Mouse (Mus musculus) heart, embryonic 10.5 days (tissue): ENCODE results near the gene Rhoa. TPM values are rescaled to one million over a fixed set of nuclear protein-coding genes. Genes with fewer than 3 reads are reported as not detected.
A peak's percentile ranks its signal among the peaks of the same experiment; 100 is the strongest.
"Not testable (repeated sequence)": the region's sequence is repeated elsewhere in the genome, so short reads cannot be mapped to it uniquely, and the experiment has no call there.

Source experiments
- DNase-seq: peaks from one replicate; pipeline ENCODE4 v3.0.0-alpha.2; 2017; ENCODE audit warnings: low spot score
- H3K27ac ChIP-seq: fragments of 300-500 bp; sonication (generic); 2 replicates; pipeline ENCODE4 v1.5.1; 2016; ENCODE audit warnings: mild to moderate bottlenecking
- H3K27me3 ChIP-seq: fragments of 300-500 bp; sonication (generic); 2 replicates; pipeline ENCODE4 v1.6.1; 2016; ENCODE audit warnings: mild to moderate bottlenecking; ENCODE audit not compliant: poor library complexity, insufficient read depth, severe bottlenecking
- H3K36me3 ChIP-seq: fragments of 300-500 bp; sonication (generic); 2 replicates; pipeline ENCODE4 v1.6.1; 2016; ENCODE audit warnings: mild to moderate bottlenecking, moderate library complexity
- H3K4me1 ChIP-seq: fragments of 300-500 bp; sonication (generic); 2 replicates; pipeline ENCODE4 v1.6.1; 2016; ENCODE audit warnings: mild to moderate bottlenecking
- H3K4me3 ChIP-seq: fragments of 300-500 bp; sonication (generic); 2 replicates; pipeline ENCODE4 v1.5.1; 2016; ENCODE audit warnings: mild to moderate bottlenecking, moderate library complexity
- H3K9me3 ChIP-seq: fragments of 300-500 bp; sonication (generic); 2 replicates; pipeline ENCODE4 v1.6.1; 2016; ENCODE audit warnings: mild to moderate bottlenecking, moderate library complexity
- WGBS: fragments of 180-500 bp; shearing (Covaris S2); methylation state at CpG from one replicate; pipeline ENCODE4 v1.1.7; 2016; 5-methylcytosine and 5-hydroxymethylcytosine counted together
- polyA plus RNA-seq: library from polyadenylated mRNA; unstranded; fragments of >200 nt; fragmentation: Nextera tagmentation; extraction: Ambion mirVana; gene quantifications from 2 replicates; pipeline ENCODE4 v1.2.1, GENCODE M21; 2016

The Rhoa gene
- polyA plus RNA-seq, 1 experiment from 2014 or later = 277 TPM

GRCm38 (mm10) chr9:108301853-108302252, 4.1 kb upstream of the Rhoa start:
- Histone ChIP-seq H3K9me3 (no peaks in the 10 kb centered on the region), H3K4me3 (no peak overlapping the region), H3K36me3 (peaks cover 44% of the 10 kb centered on the region), H3K27me3 (no peaks in the 10 kb centered on the region), H3K4me1 (peaks cover 22% of the 10 kb centered on the region), H3K27ac (no peak overlapping the region)
- no peak for DNase-seq
- 80% methylated on average over 3 of the region's 3 CpGs for WGBS

GRCm38 (mm10) chr9:108304716-108305115, 1.2 kb upstream of the Rhoa start:
- 38% methylated on average over 4 of the region's 4 CpGs for WGBS
- peak overlapping the region; percentile 98 for H3K27ac ChIP-seq

DNA sequence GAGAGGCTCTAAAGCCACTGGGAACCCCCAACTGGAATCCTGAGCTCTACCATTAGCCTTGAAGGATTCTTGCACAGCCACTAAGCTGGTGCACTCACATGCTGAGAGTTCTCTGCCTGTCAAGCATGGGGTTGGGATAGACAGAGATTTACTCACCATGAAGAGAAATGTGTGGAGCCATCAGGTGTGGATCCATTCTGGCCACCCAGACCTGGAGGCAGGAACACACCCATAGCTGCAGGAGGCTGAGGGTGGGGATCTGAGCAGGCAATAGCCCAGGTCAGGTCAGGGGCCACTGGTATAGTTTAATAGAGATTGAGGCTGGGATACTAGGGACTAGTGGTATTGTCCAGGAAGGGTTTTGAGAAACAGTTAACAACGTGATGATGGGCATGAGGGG, 759 bp upstream of the Rhoa start:
- peak overlapping the region; percentile 84 for H3K4me3 ChIP-seq
- no peaks in the 10 kb centered on the region for H3K9me3 ChIP-seq
- H3K27ac ChIP-seq = peak overlapping the region; percentile 98
- peaks cover 38% of the 10 kb centered on the region for H3K36me3 ChIP-seq
- H3K4me1 ChIP-seq = peaks cover 23% of the 10 kb centered on the region
- H3K27me3 ChIP-seq = no peaks in the 10 kb centered on the region
- no peak for DNase-seq
- 0% methylated on average over 1 of the region's 1 CpGs for WGBS

More at GRCm38 (mm10) chr9:108304716-108305115, 1.2 kb upstream of the Rhoa start:
- Histone ChIP-seq H3K27me3 (no peaks in the 10 kb centered on the region), H3K9me3 (no peaks in the 10 kb centered on the region), H3K4me3 (peak overlapping the region; percentile 84), H3K36me3 (peaks cover 39% of the 10 kb centered on the region), H3K4me1 (peaks cover 21% of the 10 kb centered on the region)
- no peak for DNase-seq

GRCm38 (mm10) chr9:108306571-108306980, 647 bp downstream of the Rhoa start:
- under 1% methylated on average over 51 of the region's 51 CpGs for WGBS
- Histone ChIP-seq H3K4me1 (peaks cover 23% of the 10 kb centered on the region), H3K36me3 (peaks cover 26% of the 10 kb centered on the region), H3K27ac (peak overlapping the region; percentile 98), H3K4me3 (peak overlapping the region; percentile 84), H3K9me3 (no peaks in the 10 kb centered on the region), H3K27me3 (no peaks in the 10 kb centered on the region)
- peak; percentile 90 for DNase-seq

GRCm38 (mm10) chr9:108307021-108307807, 1.3 kb downstream of the Rhoa start:
- Histone ChIP-seq H3K9me3 (no peaks in the 10 kb centered on the region), H3K4me1 (peaks cover 23% of the 10 kb centered on the region), H3K4me3 (peak overlapping the region; percentile 84), H3K27ac (peak overlapping the region; percentile 98), H3K36me3 (peaks cover 25% of the 10 kb centered on the region), H3K27me3 (no peaks in the 10 kb centered on the region)
- 14% methylated on average over 12 of the region's 12 CpGs for WGBS
- no peak for DNase-seq

DNA sequence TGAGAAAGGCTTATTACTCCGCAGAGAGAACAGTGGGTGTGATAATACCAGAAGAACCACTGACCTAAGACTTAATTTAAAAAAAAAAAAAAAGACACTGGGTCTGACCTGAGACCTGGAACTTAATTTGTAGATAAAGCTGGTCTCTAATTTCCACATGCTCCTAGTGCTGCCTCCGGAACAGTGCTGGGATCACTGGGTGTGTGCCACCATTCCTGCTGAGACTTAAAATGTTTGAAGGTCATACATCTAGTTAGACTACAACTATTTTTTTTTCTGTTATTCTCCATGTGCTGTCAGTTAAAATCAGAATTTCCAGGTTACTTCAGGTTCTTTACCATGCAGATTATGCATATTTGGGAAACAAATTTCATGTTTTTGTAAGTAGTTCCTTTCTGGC, 2.2 kb downstream of the Rhoa start:
- no peaks in the 10 kb centered on the region for H3K27me3 ChIP-seq
- no peaks in the 10 kb centered on the region for H3K9me3 ChIP-seq
- peaks cover 23% of the 10 kb centered on the region for H3K4me1 ChIP-seq
- WGBS = 26% methylated on average over 2 of the region's 2 CpGs
- H3K36me3 ChIP-seq = peaks cover 17% of the 10 kb centered on the region
- H3K27ac ChIP-seq = peak overlapping the region; percentile 36; the same call in 1 of the 2 replicates
- no peak for DNase-seq
- peak overlapping the region; percentile 84 for H3K4me3 ChIP-seq

DNA sequence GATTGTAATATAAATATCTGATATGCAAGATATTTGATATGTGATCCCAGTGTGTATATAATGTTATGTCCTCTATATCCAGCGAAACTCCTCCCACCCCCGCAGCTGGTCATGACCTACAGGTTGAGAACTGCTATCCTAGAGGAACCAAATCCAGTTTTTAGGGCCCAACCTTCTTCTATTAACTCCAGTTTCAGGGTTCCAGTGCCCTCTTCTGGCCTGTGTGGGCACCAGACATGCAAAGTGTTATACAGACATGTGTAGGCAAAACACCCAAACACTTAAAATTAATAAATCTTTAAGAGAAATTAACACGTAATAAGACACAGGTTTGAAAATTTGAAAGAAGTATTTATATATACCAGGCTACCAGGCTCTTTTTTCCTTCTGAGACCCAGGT, 11.6 kb downstream of the Rhoa start:
- 94% methylated on average over 3 of the region's 3 CpGs for WGBS
- no peaks in the 10 kb centered on the region for H3K27me3 ChIP-seq
- no peaks in the 10 kb centered on the region for H3K9me3 ChIP-seq
- no peak overlapping the region for H3K4me3 ChIP-seq
- H3K4me1 ChIP-seq = no peaks in the 10 kb centered on the region
- H3K36me3 ChIP-seq = peaks cover 51% of the 10 kb centered on the region
- no peak for DNase-seq
- H3K27ac ChIP-seq = no peak overlapping the region

GRCm38 (mm10) chr9:108318462-108318861, 12.5 kb downstream of the Rhoa start:
- Histone ChIP-seq H3K27me3 (no peaks in the 10 kb centered on the region), H3K9me3 (no peaks in the 10 kb centered on the region), H3K27ac (no peak overlapping the region), H3K4me3 (no peak overlapping the region), H3K4me1 (no peaks in the 10 kb centered on the region), H3K36me3 (peaks cover 51% of the 10 kb centered on the region)
- 90% methylated on average over 2 of the region's 2 CpGs for WGBS
- no peak for DNase-seq

GRCm38 (mm10) chr9:108322054-108322453, 16.1 kb downstream of the Rhoa start:
- H3K27ac ChIP-seq, H3K4me1 ChIP-seq, H3K4me3 ChIP-seq, H3K9me3 ChIP-seq, H3K27me3 ChIP-seq, DNase-seq: not testable (repeated sequence)
- peaks cover 36% of the 10 kb centered on the region for H3K36me3 ChIP-seq
- 91% methylated on average over 7 of the region's 7 CpGs for WGBS

DNA sequence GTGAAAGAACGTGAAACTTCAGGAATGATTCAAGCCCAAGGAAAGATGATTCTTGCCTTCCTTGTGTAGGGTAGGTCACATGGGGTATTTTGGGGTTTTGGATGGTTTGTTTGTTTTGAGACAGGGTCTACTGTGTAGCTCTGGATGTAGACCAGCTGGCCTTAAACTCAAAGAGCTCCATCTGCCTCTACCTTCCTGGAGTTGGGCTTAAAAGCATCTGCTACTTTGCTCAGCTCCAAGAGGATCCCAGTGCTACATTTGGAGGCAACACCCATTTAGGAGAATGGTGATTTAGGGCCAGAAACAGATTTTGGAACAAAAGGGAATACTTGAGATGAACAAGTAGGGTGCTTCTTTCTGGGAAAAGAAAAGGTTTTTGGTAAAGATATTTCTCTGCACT, 18.9 kb downstream of the Rhoa start:
- H3K9me3 ChIP-seq = no peaks in the 10 kb centered on the region
- H3K4me3 ChIP-seq = no peak overlapping the region
- 95% methylated on average over 1 of the region's 1 CpGs for WGBS
- no peaks in the 10 kb centered on the region for H3K4me1 ChIP-seq
- DNase-seq = no peak
- peaks cover 53% of the 10 kb centered on the region for H3K36me3 ChIP-seq
- H3K27me3 ChIP-seq = no peaks in the 10 kb centered on the region
- H3K27ac ChIP-seq = no peak overlapping the region

DNA sequence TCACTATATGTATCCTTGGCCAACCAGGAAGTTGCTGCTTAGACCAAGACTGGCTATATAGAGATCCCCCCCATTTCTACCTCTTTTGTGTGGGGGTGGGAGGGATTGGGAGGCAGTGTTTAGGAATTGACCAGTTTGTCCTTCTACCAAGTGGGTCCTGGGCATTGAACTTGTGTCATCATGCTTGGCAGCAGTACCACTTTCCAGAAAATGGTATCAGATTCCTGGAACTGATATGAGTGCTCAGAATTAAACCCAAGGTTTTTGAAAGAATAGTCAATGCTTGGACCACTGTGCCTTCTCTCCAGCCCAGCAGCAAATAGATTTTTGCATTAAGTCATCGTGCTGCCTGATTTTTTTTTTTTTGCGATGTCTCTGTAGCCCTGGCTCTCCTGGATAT, 19.9 kb downstream of the Rhoa start:
- no peak for DNase-seq
- Histone ChIP-seq H3K27me3 (no peaks in the 10 kb centered on the region), H3K4me3 (no peak overlapping the region), H3K9me3 (no peaks in the 10 kb centered on the region), H3K4me1 (no peaks in the 10 kb centered on the region), H3K36me3 (peaks cover 54% of the 10 kb centered on the region), H3K27ac (no peak overlapping the region)
- WGBS = 96% methylated on average over 2 of the region's 2 CpGs

DNA sequence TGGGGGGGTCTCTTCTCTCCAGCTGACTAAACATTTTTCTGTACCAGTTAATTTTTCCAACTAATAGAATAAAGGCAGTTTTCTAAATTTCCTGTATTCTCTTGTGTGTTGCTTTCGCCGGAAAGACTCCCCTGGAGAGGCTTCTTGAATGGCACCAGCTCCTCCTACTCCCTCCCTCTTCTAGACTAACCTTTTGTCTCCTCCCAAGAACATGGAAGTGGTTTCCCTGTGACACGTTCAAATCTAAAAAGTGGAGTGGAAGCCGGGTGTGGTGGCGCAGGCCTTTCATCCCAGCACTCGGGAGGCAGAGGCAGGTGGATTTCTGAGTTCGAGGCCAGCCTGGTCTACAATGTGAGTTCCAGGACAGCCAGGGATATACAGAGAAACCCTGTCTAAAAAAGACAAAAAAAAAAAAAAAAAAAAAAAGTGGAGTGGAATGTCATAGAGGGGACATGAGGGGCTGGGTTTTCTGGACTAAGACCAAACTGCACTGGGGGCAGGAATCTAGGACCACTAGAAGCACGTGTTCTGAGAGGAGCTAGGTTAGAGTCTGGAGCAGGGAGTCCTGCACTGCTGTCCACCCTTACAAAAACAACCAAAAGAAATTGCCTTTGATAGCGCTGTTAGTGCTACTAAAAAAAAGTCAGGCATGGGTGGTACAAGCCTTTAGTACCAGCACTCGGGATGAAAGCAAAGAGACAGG, 32.1 kb downstream of the Rhoa start:
- Histone ChIP-seq H3K4me1 (peaks cover 40% of the 10 kb centered on the region), H3K27me3 (no peaks in the 10 kb centered on the region), H3K4me3 (peak overlapping the region; percentile 89), H3K36me3 (peaks cover 40% of the 10 kb centered on the region), H3K27ac (peak overlapping the region; percentile 97), H3K9me3 (no peaks in the 10 kb centered on the region)
- no peak for DNase-seq
- WGBS = 70% methylated on average over 10 of the region's 10 CpGs

GRCm38 (mm10) chr9:108338551-108338885, 32.6 kb downstream of the Rhoa start:
- Histone ChIP-seq H3K9me3 (no peaks in the 10 kb centered on the region), H3K4me3 (peak overlapping the region; percentile 89), H3K27ac (peak overlapping the region; percentile 97), H3K27me3 (no peaks in the 10 kb centered on the region), H3K36me3 (peaks cover 36% of the 10 kb centered on the region), H3K4me1 (peaks cover 40% of the 10 kb centered on the region)
- 25% methylated on average over 6 of the region's 6 CpGs for WGBS
- peak; percentile 77 for DNase-seq
